Mouse (Mus musculus) B cell, adult 67 days (primary cell): ENCODE results near the gene Adam34. TPM values are rescaled to one million over a fixed set of nuclear protein-coding genes. Genes with fewer than 3 reads are reported as not detected.

ENCODE experiments used
- total RNA-seq, 2 experiments: library from RNA; stranded (reverse); gene quantifications; 4 replicates each; pipeline ENCODE4 v1.2.4; 2023

The Adam34 gene
- total RNA-seq, result not detected

GRCm38 (mm10) chr8:43709949-43710348 lies at the start of gene Adam34:
Gene Adam34, minus strand, starts transcription at chr8:43710049.

GRCm38 (mm10) chr8:43627176-43627575 lies 82.7 kb downstream of the Adam34 start, which contains the start of gene Gm5346:
Gene Gm5346, minus strand, starts transcription at chr8:43627276.

Other genes with a start within 250 kb of the Adam34 start
- gene Adam26b, start 181.9 kb downstream of the Adam34 start, total RNA-seq, result not detected
- gene Adam26a, start 133.3 kb downstream of the Adam34 start, total RNA-seq, result not detected
- gene Gm5346, start 82.8 kb downstream of the Adam34 start, total RNA-seq, result not detected